Mouse (Mus musculus): ENCODE measurements around the gene Cdk19. TPM values are rescaled to one million over a fixed set of nuclear protein-coding genes. Genes with fewer than 3 reads are reported as not detected.
A peak's percentile ranks its signal among the peaks of the same experiment; 100 is the strongest.

The Cdk19 gene
- polyA plus RNA-seq, 1 experiment: 6.6 TPM

GRCm38 (mm10) chr10:40479216-40479615 is 139.9 kb downstream of the Cdk19 start:
- peak overlapping the region; percentile 7; the same call in 1 of the 2 replicates for H3K27ac ChIP-seq (ENCODE audit: insufficient read depth, low read depth, low read length)
- 59% methylated on average over 1 of the region's 1 CpGs for WGBS
- TF ChIP-seq POLR2A (IDR thresholded peaks at IDR 0.05; ENCODE audit: low read depth, low read length) (no peak), CTCF (conservative IDR thresholded peaks at IDR 0.05; ENCODE audit: insufficient read depth, insufficient read length, low read depth, low read length) (no peak)
- H3K4me1 ChIP-seq (ENCODE audit: control insufficient read depth, insufficient read depth, low read length): peaks cover 13% of the 10 kb centered on the region; the same call in 1 of the 2 replicates
- DNase-seq: peak; percentile 39
- no peaks in the 10 kb centered on the region for H3K27me3 ChIP-seq (replicated peaks; ENCODE audit: control insufficient read depth, insufficient read depth, low read length)
- no peak overlapping the region for H3K4me3 ChIP-seq (ENCODE audit: insufficient read depth, low read depth, low read length)
- no peaks in the 10 kb centered on the region for H3K36me3 ChIP-seq (ENCODE audit: control insufficient read depth, insufficient read depth, low read length)

GRCm38 (mm10) chr10:40479621-40480193 is 140.3 kb downstream of the Cdk19 start:
- no peak for TF ChIP-seq POLR2A (IDR thresholded peaks at IDR 0.05; ENCODE audit: low read depth, low read length)
- TF ChIP-seq CTCF (conservative IDR thresholded peaks at IDR 0.05; ENCODE audit: insufficient read depth, insufficient read length, low read depth, low read length): no peak
- WGBS: 57% methylated on average over 8 of the region's 8 CpGs
- Histone ChIP-seq H3K4me3 (ENCODE audit: insufficient read depth, low read depth, low read length) (no peak overlapping the region), H3K27me3 (replicated peaks; ENCODE audit: control insufficient read depth, insufficient read depth, low read length) (no peaks in the 10 kb centered on the region), H3K4me1 (ENCODE audit: control insufficient read depth, insufficient read depth, low read length) (peaks cover 13% of the 10 kb centered on the region; the same call in 1 of the 2 replicates), H3K36me3 (ENCODE audit: control insufficient read depth, insufficient read depth, low read length) (no peaks in the 10 kb centered on the region), H3K27ac (ENCODE audit: insufficient read depth, low read depth, low read length) (no peak overlapping the region)
- DNase-seq: no peak

- TF ChIP-seq POLR2A (IDR thresholded peaks at IDR 0.05; ENCODE audit: low read depth, low read length) (no peak), CTCF (conservative IDR thresholded peaks at IDR 0.05; ENCODE audit: insufficient read depth, insufficient read length, low read depth, low read length) (no peak)
- Histone ChIP-seq H3K36me3 (ENCODE audit: control insufficient read depth, insufficient read depth, low read length) (no peaks in the 10 kb centered on the region), H3K4me1 (ENCODE audit: control insufficient read depth, insufficient read depth, low read length) (peaks cover 11% of the 10 kb centered on the region; the same call in 1 of the 2 replicates), H3K27me3 (replicated peaks; ENCODE audit: control insufficient read depth, insufficient read depth, low read length) (no peaks in the 10 kb centered on the region), H3K27ac (ENCODE audit: insufficient read depth, low read depth, low read length) (no peak overlapping the region), H3K4me3 (ENCODE audit: insufficient read depth, low read depth, low read length) (no peak overlapping the region)
- 95% methylated on average over 3 of the region's 3 CpGs for WGBS
- no peak for DNase-seq
These were observed 142.2 kb downstream of the Cdk19 start for GRCm38 (mm10) chr10:40481534-40481933.

- 92% methylated on average over 6 of the region's 6 CpGs for WGBS
- no peak for DNase-seq
- H3K27ac ChIP-seq (ENCODE audit: insufficient read depth, low read depth, low read length): no peak overlapping the region
- H3K27me3 ChIP-seq (replicated peaks; ENCODE audit: control insufficient read depth, insufficient read depth, low read length): no peaks in the 10 kb centered on the region
- H3K36me3 ChIP-seq (ENCODE audit: control insufficient read depth, insufficient read depth, low read length): no peaks in the 10 kb centered on the region
- no peak overlapping the region for H3K4me3 ChIP-seq (ENCODE audit: insufficient read depth, low read depth, low read length)
- no peak for TF ChIP-seq POLR2A (IDR thresholded peaks at IDR 0.05; ENCODE audit: low read depth, low read length)
- no peak for TF ChIP-seq CTCF (conservative IDR thresholded peaks at IDR 0.05; ENCODE audit: insufficient read depth, insufficient read length, low read depth, low read length)
- peaks cover 5% of the 10 kb centered on the region; the same call in 1 of the 2 replicates for H3K4me1 ChIP-seq (ENCODE audit: control insufficient read depth, insufficient read depth, low read length)
These were observed 142.9 kb downstream of the Cdk19 start for GRCm38 (mm10) chr10:40482285-40482684.

GRCm38 (mm10) chr10:40489086-40489796 is 149.9 kb downstream of the Cdk19 start:
- H3K36me3 ChIP-seq (ENCODE audit: control insufficient read depth, insufficient read depth, low read length): no peaks in the 10 kb centered on the region
- DNase-seq: no peak
- H3K27ac ChIP-seq (ENCODE audit: insufficient read depth, low read depth, low read length): no peak overlapping the region
- H3K4me3 ChIP-seq (ENCODE audit: insufficient read depth, low read depth, low read length): no peak overlapping the region
- TF ChIP-seq POLR2A (IDR thresholded peaks at IDR 0.05; ENCODE audit: low read depth, low read length): no peak
- TF ChIP-seq CTCF (conservative IDR thresholded peaks at IDR 0.05; ENCODE audit: insufficient read depth, insufficient read length, low read depth, low read length): no peak
- peaks cover 4% of the 10 kb centered on the region; the same call in 1 of the 2 replicates for H3K4me1 ChIP-seq (ENCODE audit: control insufficient read depth, insufficient read depth, low read length)
- 88% methylated on average over 6 of the region's 6 CpGs for WGBS
- H3K27me3 ChIP-seq (replicated peaks; ENCODE audit: control insufficient read depth, insufficient read depth, low read length): no peaks in the 10 kb centered on the region

GRCm38 (mm10) chr10:40491131-40491530 is 151.8 kb downstream of the Cdk19 start:
- TF ChIP-seq POLR2A (IDR thresholded peaks at IDR 0.05; ENCODE audit: low read depth, low read length) (no peak), CTCF (conservative IDR thresholded peaks at IDR 0.05; ENCODE audit: insufficient read depth, insufficient read length, low read depth, low read length) (no peak)
- no peak overlapping the region for H3K4me3 ChIP-seq (ENCODE audit: insufficient read depth, low read depth, low read length)
- 67% methylated on average over 7 of the region's 7 CpGs for WGBS

GRCm38 (mm10) chr10:40491748-40492147 is 152.4 kb downstream of the Cdk19 start:
- H3K4me3 ChIP-seq (ENCODE audit: insufficient read depth, low read depth, low read length): no peak overlapping the region
- no peak for TF ChIP-seq POLR2A (IDR thresholded peaks at IDR 0.05; ENCODE audit: low read depth, low read length)
- no peak for TF ChIP-seq CTCF (conservative IDR thresholded peaks at IDR 0.05; ENCODE audit: insufficient read depth, insufficient read length, low read depth, low read length)
- WGBS: 87% methylated on average over 10 of the region's 10 CpGs
- H3K27ac ChIP-seq (ENCODE audit: insufficient read depth, low read depth, low read length): no peak overlapping the region
- no peaks in the 10 kb centered on the region for H3K36me3 ChIP-seq (ENCODE audit: control insufficient read depth, insufficient read depth, low read length)
- H3K4me1 ChIP-seq (ENCODE audit: control insufficient read depth, insufficient read depth, low read length): peaks cover 14% of the 10 kb centered on the region; the same call in 1 of the 2 replicates
- no peaks in the 10 kb centered on the region for H3K27me3 ChIP-seq (replicated peaks; ENCODE audit: control insufficient read depth, insufficient read depth, low read length)
- DNase-seq: no peak

More at GRCm38 (mm10) chr10:40491131-40491530, 151.8 kb downstream of the Cdk19 start:
- no peaks in the 10 kb centered on the region for H3K27me3 ChIP-seq (replicated peaks; ENCODE audit: control insufficient read depth, insufficient read depth, low read length)
- no peak overlapping the region for H3K27ac ChIP-seq (ENCODE audit: insufficient read depth, low read depth, low read length)
- H3K4me1 ChIP-seq (ENCODE audit: control insufficient read depth, insufficient read depth, low read length): peaks cover 14% of the 10 kb centered on the region; the same call in 1 of the 2 replicates
- H3K36me3 ChIP-seq (ENCODE audit: control insufficient read depth, insufficient read depth, low read length): no peaks in the 10 kb centered on the region
- peak; percentile 56 for DNase-seq

All from kidney, adult 2 months (tissue).